Mouse (Mus musculus): Measurements from ENCODE around the gene Tmem186.

- TF ChIP-seq CTCF (IDR thresholded peaks at IDR 0.05; ENCODE audit: low read depth) (no peak), EP300 (optimal IDR thresholded peaks at IDR 0.05) (no peak)
Measured at GRCm38 (mm10) chr16:8658349-8658748, 20.8 kb upstream of the Tmem186 start.
